Mouse (Mus musculus): ENCODE results near the gene Kif27. TPM values are rescaled to one million over a fixed set of nuclear protein-coding genes. Genes with fewer than 3 reads are reported as not detected.
"Not testable (repeated sequence)": the region's sequence is repeated elsewhere in the genome, so short reads cannot be mapped to it uniquely, and the experiment has no call there.

The Kif27 gene
- polyA plus RNA-seq, 1 experiment: 0.02 TPM

DNA sequence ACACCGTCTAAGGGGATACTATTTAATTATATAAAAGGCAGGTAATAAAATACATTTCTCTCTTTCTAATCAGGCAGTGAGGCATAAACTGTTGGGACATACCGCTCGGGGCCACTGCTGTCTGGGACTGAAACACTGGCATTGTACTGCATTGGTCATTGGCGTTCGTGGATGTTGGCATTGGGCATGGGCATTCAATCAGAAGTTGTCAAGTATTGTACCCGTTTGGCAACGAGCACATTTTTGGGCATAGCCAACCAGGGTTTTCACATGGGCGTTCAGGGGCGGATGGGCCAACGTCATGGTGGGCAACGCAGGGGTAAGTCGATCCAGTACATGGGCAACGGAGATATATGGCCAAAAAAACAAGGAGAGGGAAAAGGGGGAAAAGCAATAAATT is 38.7 kb upstream of the Kif27 start:
- H3K36me3 ChIP-seq (ENCODE audit: control insufficient read depth, insufficient read depth, low read length): peaks cover 36% of the 10 kb centered on the region
- no peak overlapping the region for H3K4me3 ChIP-seq (ENCODE audit: extremely low read depth, insufficient read depth, insufficient read length)
- H3K27me3 ChIP-seq (ENCODE audit: control insufficient read depth, insufficient read depth, low read length): no peaks in the 10 kb centered on the region
- WGBS: 94% methylated on average over 13 of the region's 13 CpGs
- no peak for DNase-seq (ENCODE audit: low read depth in 1 of 2, low spot score in 2 of 2)
- no peak for TF ChIP-seq POLR2A (IDR thresholded peaks at IDR 0.05; ENCODE audit: low read depth, low read length)
- TF ChIP-seq CTCF (IDR thresholded peaks at IDR 0.05; ENCODE audit: extremely low read depth, insufficient read depth, insufficient read length, insufficient replicate concordance): no peak
- no peak overlapping the region for H3K27ac ChIP-seq (ENCODE audit: insufficient read depth, low read length)
- no peaks in the 10 kb centered on the region for H3K4me1 ChIP-seq (ENCODE audit: control insufficient read depth, insufficient read depth, insufficient read length)

DNA sequence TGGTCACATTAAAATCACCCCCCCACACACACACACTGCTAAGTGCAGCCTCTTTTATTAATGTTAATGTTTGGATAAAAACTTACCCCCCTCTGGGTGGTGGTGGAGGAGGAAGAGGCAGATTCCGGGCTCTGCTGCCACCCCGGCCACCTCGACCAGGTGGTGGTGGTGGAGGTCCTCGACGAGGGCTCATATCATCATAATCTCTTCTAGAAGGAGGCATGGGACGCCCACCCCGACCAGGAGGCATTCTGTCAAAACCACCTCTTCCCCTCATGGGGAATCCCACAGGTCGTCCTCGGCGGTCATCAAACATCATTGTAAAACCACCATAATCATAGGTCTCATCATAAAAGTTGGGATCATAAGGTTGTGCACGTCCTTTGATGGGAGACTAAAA is 35.5 kb upstream of the Kif27 start:
- H3K27me3 ChIP-seq (ENCODE audit: control insufficient read depth, insufficient read depth, low read length); DNase-seq (ENCODE audit: low read depth in 1 of 2, low spot score in 2 of 2); H3K4me1 ChIP-seq (ENCODE audit: control insufficient read depth, insufficient read depth, insufficient read length); H3K4me3 ChIP-seq (ENCODE audit: extremely low read depth, insufficient read depth, insufficient read length); H3K27ac ChIP-seq (ENCODE audit: insufficient read depth, low read length): not testable (repeated sequence)
- 90% methylated on average over 11 of the region's 11 CpGs for WGBS
- H3K36me3 ChIP-seq (ENCODE audit: control insufficient read depth, insufficient read depth, low read length): peaks cover 46% of the 10 kb centered on the region

DNA sequence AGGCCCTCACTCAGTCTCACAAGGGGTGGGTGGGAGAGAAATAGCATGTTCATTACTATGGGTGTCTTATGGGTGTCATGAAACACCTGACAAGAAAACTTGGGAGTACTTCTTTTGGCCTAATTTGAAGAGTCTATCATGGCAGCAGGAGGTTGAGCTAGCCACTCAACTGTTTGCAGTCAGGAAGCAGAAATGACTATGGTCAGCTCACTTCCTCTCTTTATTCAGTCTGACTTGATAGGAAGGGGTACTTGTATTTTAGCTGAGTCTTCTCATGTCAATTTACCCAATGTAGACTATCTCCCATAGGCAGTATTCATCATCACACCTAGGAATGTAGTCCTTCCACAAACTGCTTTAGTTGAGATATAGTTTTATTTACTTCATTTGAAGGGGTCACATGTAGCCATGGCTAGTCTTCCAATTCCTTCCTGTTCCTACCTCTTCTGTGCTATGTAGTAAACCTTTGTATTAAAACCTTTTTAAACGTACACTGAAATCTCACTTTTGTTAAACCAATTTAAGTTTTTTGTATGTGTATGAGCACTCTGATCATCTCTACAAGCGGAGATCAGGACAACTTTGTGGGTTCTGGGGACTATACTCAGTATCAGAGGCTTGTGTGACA is 30.5 kb upstream of the Kif27 start:
- whole genome bisulfite sequencing: 87% methylated on average over 2 of the region's 2 CpGs
- no peak for DNase-seq (ENCODE audit: low read depth in 1 of 2, low spot score in 2 of 2)

GRCm38 (mm10) chr13:58388379-58388778 is 29.5 kb upstream of the Kif27 start:
- Histone ChIP-seq H3K27me3 (ENCODE audit: control insufficient read depth, insufficient read depth, low read length) (no peaks in the 10 kb centered on the region), H3K4me1 (ENCODE audit: control insufficient read depth, insufficient read depth, insufficient read length) (peaks cover 5% of the 10 kb centered on the region), H3K36me3 (ENCODE audit: control insufficient read depth, insufficient read depth, low read length) (peaks cover 13% of the 10 kb centered on the region), H3K4me3 (ENCODE audit: extremely low read depth, insufficient read depth, insufficient read length) (no peak overlapping the region), H3K27ac (ENCODE audit: insufficient read depth, low read length) (no peak overlapping the region)
- TF ChIP-seq CTCF (IDR thresholded peaks at IDR 0.05; ENCODE audit: extremely low read depth, insufficient read depth, insufficient read length, insufficient replicate concordance): no peak
- TF ChIP-seq POLR2A (IDR thresholded peaks at IDR 0.05; ENCODE audit: low read depth, low read length): no peak
- 52% methylated on average over 3 of the region's 3 CpGs for WGBS
- DNase-seq (ENCODE audit: low read depth in 1 of 2, low spot score in 2 of 2): no peak

More for the DNA sequence above, 30.5 kb upstream of the Kif27 start:
- no peak overlapping the region for H3K4me3 ChIP-seq (ENCODE audit: extremely low read depth, insufficient read depth, insufficient read length)
- H3K27ac ChIP-seq (ENCODE audit: insufficient read depth, low read length): no peak overlapping the region
- peaks cover 17% of the 10 kb centered on the region for H3K36me3 ChIP-seq (ENCODE audit: control insufficient read depth, insufficient read depth, low read length)
- H3K27me3 ChIP-seq (ENCODE audit: control insufficient read depth, insufficient read depth, low read length): no peaks in the 10 kb centered on the region
- TF ChIP-seq CTCF (IDR thresholded peaks at IDR 0.05; ENCODE audit: extremely low read depth, insufficient read depth, insufficient read length, insufficient replicate concordance) (no peak), POLR2A (IDR thresholded peaks at IDR 0.05; ENCODE audit: low read depth, low read length) (no peak)
- H3K4me1 ChIP-seq (ENCODE audit: control insufficient read depth, insufficient read depth, insufficient read length): peaks cover 5% of the 10 kb centered on the region

DNA sequence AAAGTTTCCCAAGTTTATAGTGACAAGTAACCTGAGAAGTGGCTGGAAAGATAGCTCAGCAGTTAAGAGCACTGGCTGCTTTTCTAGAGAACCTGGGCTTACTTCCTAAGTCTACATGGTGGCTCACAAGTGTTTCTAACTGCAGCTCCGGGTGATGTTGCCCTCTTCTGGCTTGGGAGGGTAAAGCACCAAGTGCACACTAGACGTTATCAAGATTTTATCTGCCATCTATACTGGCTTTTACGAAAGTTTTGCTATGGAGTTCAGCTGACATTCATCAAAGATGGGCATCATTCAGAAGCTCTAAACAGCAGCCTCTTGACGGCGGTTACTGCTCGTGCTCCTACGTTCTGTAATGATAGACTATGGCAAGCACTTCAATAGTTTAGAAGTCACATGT is 29.0 kb upstream of the Kif27 start:
- peaks cover 5% of the 10 kb centered on the region for H3K4me1 ChIP-seq (ENCODE audit: control insufficient read depth, insufficient read depth, insufficient read length)
- TF ChIP-seq POLR2A (IDR thresholded peaks at IDR 0.05; ENCODE audit: low read depth, low read length) (no peak), CTCF (IDR thresholded peaks at IDR 0.05; ENCODE audit: extremely low read depth, insufficient read depth, insufficient read length, insufficient replicate concordance) (peak; percentile 65; the same call in 1 of the 2 replicates)
- WGBS: 20% methylated on average over 7 of the region's 7 CpGs
- peak; percentile 59 to 79 for DNase-seq (ENCODE audit: low read depth in 1 of 2, low spot score in 2 of 2)
- no peak overlapping the region for H3K27ac ChIP-seq (ENCODE audit: insufficient read depth, low read length)
- H3K36me3 ChIP-seq (ENCODE audit: control insufficient read depth, insufficient read depth, low read length): peaks cover 13% of the 10 kb centered on the region
- no peak overlapping the region for H3K4me3 ChIP-seq (ENCODE audit: extremely low read depth, insufficient read depth, insufficient read length)
- no peaks in the 10 kb centered on the region for H3K27me3 ChIP-seq (ENCODE audit: control insufficient read depth, insufficient read depth, low read length)

DNA sequence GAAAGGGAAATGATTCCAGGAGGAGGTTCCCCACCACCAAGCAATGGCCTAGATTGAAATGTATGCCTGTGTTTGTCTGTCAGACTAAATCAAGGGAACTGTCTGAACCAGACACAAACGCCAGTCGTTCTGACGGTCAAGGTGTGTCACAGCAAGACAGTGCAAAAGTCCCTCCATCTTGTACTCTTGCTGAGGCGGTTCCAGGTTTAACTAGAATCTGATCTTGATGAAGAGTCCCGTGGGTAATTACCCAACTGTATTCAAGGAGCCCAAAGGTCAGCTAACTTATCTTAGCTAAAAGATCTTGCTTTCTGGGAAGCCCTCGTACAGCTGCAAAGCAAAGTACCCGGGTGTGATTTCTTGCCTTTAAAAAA is 26.6 kb upstream of the Kif27 start:
- TF ChIP-seq POLR2A (IDR thresholded peaks at IDR 0.05; ENCODE audit: low read depth, low read length) (no peak), CTCF (IDR thresholded peaks at IDR 0.05; ENCODE audit: extremely low read depth, insufficient read depth, insufficient read length, insufficient replicate concordance) (no peak)
- H3K27ac ChIP-seq (ENCODE audit: insufficient read depth, low read length): peak overlapping the region; percentile 71; the same call in 1 of the 2 replicates
- H3K27me3 ChIP-seq (ENCODE audit: control insufficient read depth, insufficient read depth, low read length): no peaks in the 10 kb centered on the region
- H3K4me3 ChIP-seq (ENCODE audit: extremely low read depth, insufficient read depth, insufficient read length): peak overlapping the region; percentile 86; the same call in 1 of the 2 replicates
- H3K36me3 ChIP-seq (ENCODE audit: control insufficient read depth, insufficient read depth, low read length): peaks cover 21% of the 10 kb centered on the region
- no peak for DNase-seq (ENCODE audit: low read depth in 1 of 2, low spot score in 2 of 2)
- H3K4me1 ChIP-seq (ENCODE audit: control insufficient read depth, insufficient read depth, insufficient read length): peaks cover 5% of the 10 kb centered on the region
- 83% methylated on average over 7 of the region's 7 CpGs for WGBS

DNA sequence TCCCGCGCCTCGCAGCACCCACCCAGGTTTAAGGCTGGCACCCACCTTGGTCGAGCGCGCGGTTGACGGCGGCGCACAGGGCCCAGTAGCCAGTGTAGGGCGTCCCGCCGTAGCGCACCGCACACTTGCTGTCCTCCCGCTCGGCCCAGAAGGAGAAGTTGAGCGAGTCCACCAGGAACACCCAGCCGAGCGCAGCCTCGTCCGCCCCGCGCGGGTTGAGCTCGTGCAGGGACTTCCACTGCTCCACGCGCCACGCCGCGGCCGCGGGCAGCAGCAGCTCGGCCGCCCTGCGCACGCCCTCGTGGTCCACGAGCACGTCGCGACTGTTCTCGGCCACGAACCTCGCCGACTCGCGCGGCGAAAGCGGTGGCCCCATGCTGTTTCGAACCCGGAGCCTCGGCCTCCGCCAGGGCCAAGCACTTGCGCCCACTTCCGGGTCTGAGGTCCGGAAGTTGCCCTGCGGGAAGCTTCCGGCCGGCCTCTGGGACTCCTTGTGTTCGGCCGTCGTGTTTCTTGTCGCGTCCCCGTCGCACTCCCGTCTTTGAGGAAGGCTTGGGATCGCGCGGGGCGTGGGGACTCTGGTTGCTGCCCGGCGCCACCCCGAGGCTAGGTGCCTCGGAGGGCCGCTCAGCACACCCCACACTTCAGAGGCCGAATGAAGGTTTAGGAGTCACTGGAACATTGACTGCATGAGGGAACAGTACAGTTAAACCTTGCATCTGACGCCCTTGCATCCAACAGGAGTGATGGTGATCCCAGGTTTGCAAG is 26.0 kb upstream of the Kif27 start, which contains the start of gene 2210016F16Rik:
Gene 2210016F16Rik, minus strand, starts transcription at position 447 of the 768 bp plus-strand sequence.
- H3K27me3 ChIP-seq (ENCODE audit: control insufficient read depth, insufficient read depth, low read length): no peaks in the 10 kb centered on the region
- TF ChIP-seq POLR2A (IDR thresholded peaks at IDR 0.05; ENCODE audit: low read depth, low read length) (peak; percentile 38), CTCF (IDR thresholded peaks at IDR 0.05; ENCODE audit: extremely low read depth, insufficient read depth, insufficient read length, insufficient replicate concordance) (no peak)
- WGBS: 2% methylated on average over 80 of the region's 80 CpGs
- H3K4me3 ChIP-seq (ENCODE audit: extremely low read depth, insufficient read depth, insufficient read length): peak within 1 kb of the TSS; percentile 86
- peak; percentile 22 to 60 for DNase-seq (ENCODE audit: low read depth in 1 of 2, low spot score in 2 of 2)
- H3K4me1 ChIP-seq (ENCODE audit: control insufficient read depth, insufficient read depth, insufficient read length): peaks cover 5% of the 10 kb centered on the region
- H3K36me3 ChIP-seq (ENCODE audit: control insufficient read depth, insufficient read depth, low read length): peaks cover 18% of the 10 kb centered on the region
- peak within 1 kb of the TSS; percentile 71 for H3K27ac ChIP-seq (ENCODE audit: insufficient read depth, low read length)
